Mouse (Mus musculus): ENCODE measurements at regions not wholly inside any gene's neighbourhood (a gene's known extent, or its start where the extent isn't known, plus 50 kb on each side); places are given as distances from the start of the nearest gene placed in this dataset.

- TF ChIP-seq CTCF (IDR thresholded peaks at IDR 0.05; ENCODE audit: insufficient read depth, low read length) (no peak), POLR2A (IDR thresholded peaks at IDR 0.05; ENCODE audit: borderline replicate concordance, extremely low read depth, low read depth, low read length) (no peak)
These were observed 274.0 kb upstream of the Eef2kmt start for GRCm38 (mm10) chr16:5529823-5530222.
